Mouse (Mus musculus) thymus, postnatal 0 days (tissue): ENCODE results near the gene Aldh3b1. TPM values are rescaled to one million over a fixed set of nuclear protein-coding genes. Genes with fewer than 3 reads are reported as not detected.

Experiments used
- DNase-seq: peaks from one replicate; pipeline ENCODE4 v3.0.0-alpha.2; 2015; ENCODE audit warnings: low spot score
- polyA plus RNA-seq: library from polyadenylated mRNA; unstranded; fragments of >200 nt; fragmentation: Nextera tagmentation; extraction: Ambion mirVana; gene quantifications from 2 replicates; pipeline ENCODE4 v1.2.1, GENCODE M21; 2015

Aldh3b1 gene
- polyA plus RNA-seq, 1 experiment from 2014 or later, result 4.6 TPM

GRCm38 (mm10) chr19:3913692-3914091 lies 15.9 kb downstream of the Aldh3b1 start:
- DNase-seq, result no peak

GRCm38 (mm10) chr19:3912337-3913204 lies 17.0 kb downstream of the Aldh3b1 start, which contains the start of gene Ndufs8:
Gene Ndufs8 (minus strand): TSS chr19:3912774.
- DNase-seq, result peak; percentile 98

- no peak for DNase-seq
Observed at GRCm38 (mm10) chr19:3910206-3910605, 19.4 kb downstream of the Aldh3b1 start.

- no peak for DNase-seq
Observed at GRCm38 (mm10) chr19:3907876-3908660, 21.5 kb downstream of the Aldh3b1 start.

- DNase-seq, result peak; percentile 64
Observed at GRCm38 (mm10) chr19:3906795-3907786, 22.5 kb downstream of the Aldh3b1 start, which contains the start of gene Tcirg1. Gene Tcirg1 (minus strand): TSS chr19:3907133.

GRCm38 (mm10) chr19:3906326-3906725 lies 23.3 kb downstream of the Aldh3b1 start:
- DNase-seq, result peak; percentile 37

GRCm38 (mm10) chr19:3905261-3905969 lies 24.2 kb downstream of the Aldh3b1 start:
- DNase-seq, result peak; percentile 9

- DNase-seq, result no peak
Observed at GRCm38 (mm10) chr19:3904363-3904675, 25.3 kb downstream of the Aldh3b1 start.

- DNase-seq, result no peak
Observed at GRCm38 (mm10) chr19:3903648-3904362, 25.8 kb downstream of the Aldh3b1 start.

GRCm38 (mm10) chr19:3902966-3903365 lies 26.6 kb downstream of the Aldh3b1 start:
- DNase-seq, result peak; percentile 53

GRCm38 (mm10) chr19:3899618-3900017 lies 30.0 kb downstream of the Aldh3b1 start:
- DNase-seq, result no peak

GRCm38 (mm10) chr19:3898952-3899351 lies 30.7 kb downstream of the Aldh3b1 start:
- DNase-seq, result no peak

GRCm38 (mm10) chr19:3897557-3897956 lies 32.1 kb downstream of the Aldh3b1 start:
- no peak for DNase-seq

GRCm38 (mm10) chr19:3896208-3896607 lies 33.4 kb downstream of the Aldh3b1 start:
- DNase-seq, result no peak

GRCm38 (mm10) chr19:3895171-3895631 lies 34.4 kb downstream of the Aldh3b1 start:
- no peak for DNase-seq

- no peak for DNase-seq
Observed at GRCm38 (mm10) chr19:3894294-3894693, 35.3 kb downstream of the Aldh3b1 start.

- DNase-seq, result no peak
Observed at GRCm38 (mm10) chr19:3893545-3894116, 36.0 kb downstream of the Aldh3b1 start.

- DNase-seq, result peak; percentile 53
Observed at GRCm38 (mm10) chr19:3890181-3890580, 39.4 kb downstream of the Aldh3b1 start.

GRCm38 (mm10) chr19:3889096-3889495 lies 40.5 kb downstream of the Aldh3b1 start:
- DNase-seq, result no peak
